Mouse (Mus musculus) embryonic facial prominence, embryonic 15.5 days (tissue): ENCODE measurements at regions not wholly inside any gene's neighbourhood (a gene's known extent, or its start where the extent isn't known, plus 50 kb on each side); places are given as distances from the start of the nearest gene placed in this dataset.
"Not testable (repeated sequence)": the region's sequence is repeated elsewhere in the genome, so short reads cannot be mapped to it uniquely, and the experiment has no call there.

Experiments used
- ATAC-seq: fragments of 200-750 bp; cut with Nextera tagmentation; 2 replicates; pipeline ENCODE4 v1.8.0; 2017; ENCODE audit warnings: low read depth, moderate TSS enrichment; ENCODE audit not compliant: insufficient number of reproducible peaks, low FRiP score, low TSS enrichment
- H3K27ac ChIP-seq: fragments of 300-500 bp; sonication (generic); replicated peaks from 2 replicates; pipeline ENCODE4 v1.5.1; 2015; ENCODE audit warnings: mild to moderate bottlenecking, inconsistent platforms
- H3K27me3 ChIP-seq: fragments of 300-500 bp; sonication (generic); 2 replicates; pipeline ENCODE4 v1.6.1; 2015; ENCODE audit warnings: inconsistent platforms
- H3K36me3 ChIP-seq: fragments of 300-500 bp; sonication (generic); 2 replicates; pipeline ENCODE4 v1.6.1; 2015; ENCODE audit warnings: mild to moderate bottlenecking, inconsistent platforms
- H3K4me1 ChIP-seq: fragments of 300-500 bp; sonication (generic); 2 replicates; pipeline ENCODE4 v1.6.1; 2015; ENCODE audit warnings: inconsistent platforms
- H3K4me2 ChIP-seq: fragments of 300-500 bp; sonication (generic); replicated peaks from 2 replicates; pipeline ENCODE4 v1.6.1; 2015; ENCODE audit warnings: mild to moderate bottlenecking, inconsistent platforms
- H3K4me3 ChIP-seq: fragments of 300-500 bp; sonication (generic); replicated peaks from 2 replicates; pipeline ENCODE4 v1.5.1; 2015; ENCODE audit warnings: mild to moderate bottlenecking, inconsistent platforms
- H3K9ac ChIP-seq: fragments of 300-500 bp; sonication (generic); 2 replicates; pipeline ENCODE4 v1.6.1; 2015; ENCODE audit warnings: inconsistent platforms
- H3K9me3 ChIP-seq: fragments of 300-500 bp; sonication (generic); replicated peaks from 2 replicates; pipeline ENCODE4 v1.6.1; 2016; ENCODE audit warnings: inconsistent platforms
- whole genome bisulfite sequencing: fragments of 180-500 bp; shearing (Covaris S2); methylation state at CpG from one replicate; pipeline ENCODE4 v1.1.7; 2015; 5-methylcytosine and 5-hydroxymethylcytosine counted together

DNA sequence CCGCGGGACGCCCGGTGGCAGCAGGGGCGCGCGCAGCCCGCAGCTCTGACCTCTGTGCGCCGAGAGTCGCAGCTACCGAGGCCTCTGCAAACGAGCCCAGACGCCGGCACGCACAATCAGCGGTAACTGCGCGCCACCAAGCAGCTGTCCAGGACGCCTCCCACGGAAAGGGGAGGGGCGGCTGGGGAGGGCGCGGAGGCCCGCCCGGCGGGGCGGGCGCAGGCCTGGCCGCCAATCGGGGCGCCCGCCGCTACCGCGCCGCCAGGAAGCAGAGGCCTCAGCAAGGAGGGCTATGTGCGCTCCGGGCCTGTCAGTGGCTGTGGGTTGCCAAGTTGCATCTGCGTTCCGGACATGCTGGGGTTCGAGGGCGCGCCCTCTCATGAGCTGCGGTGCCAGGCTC is 613.3 kb upstream of the Ywhaq start:
- 5% methylated on average over 43 of the region's 45 CpGs for WGBS

DNA sequence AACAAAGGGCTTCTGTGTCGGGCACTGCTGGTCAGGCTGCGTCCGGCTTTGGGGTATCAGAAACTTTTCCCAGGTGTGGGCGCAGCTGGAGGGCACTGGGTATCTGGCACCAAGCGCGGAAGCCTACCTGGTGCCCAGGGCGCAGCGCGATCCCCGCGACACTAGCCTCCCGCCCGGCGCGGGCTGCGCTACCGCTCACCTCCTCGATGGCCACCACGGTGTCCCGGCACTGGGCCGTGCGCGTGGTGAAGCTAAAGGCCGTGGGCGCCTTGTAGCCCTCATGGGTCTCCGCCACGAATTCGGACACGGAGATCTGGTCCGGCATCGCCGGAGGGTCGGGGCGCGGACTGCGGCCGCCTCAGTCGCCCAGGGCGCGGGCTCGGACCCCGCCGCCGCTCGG is 612.8 kb upstream of the Ywhaq start:
- H3K9ac ChIP-seq, H3K27ac ChIP-seq, H3K27me3 ChIP-seq, ATAC-seq, H3K9me3 ChIP-seq, H3K4me1 ChIP-seq, H3K36me3 ChIP-seq: not testable (repeated sequence)
- WGBS: 9% methylated on average over 45 of the region's 45 CpGs
- Histone ChIP-seq H3K4me2 (peak overlapping the region; percentile 27), H3K4me3 (peak overlapping the region; percentile 21)

More for the DNA sequence above, 613.3 kb upstream of the Ywhaq start:
- Histone ChIP-seq H3K4me2 (peak overlapping the region; percentile 27), H3K4me3 (peak overlapping the region; percentile 21)
- not testable (repeated sequence) for H3K27ac ChIP-seq, H3K9me3 ChIP-seq, H3K9ac ChIP-seq, ATAC-seq, H3K4me1 ChIP-seq, H3K27me3 ChIP-seq, H3K36me3 ChIP-seq
